Comparison of ENCODE assay signal across 8 mouse cellular contexts in the genomic region with DNA sequence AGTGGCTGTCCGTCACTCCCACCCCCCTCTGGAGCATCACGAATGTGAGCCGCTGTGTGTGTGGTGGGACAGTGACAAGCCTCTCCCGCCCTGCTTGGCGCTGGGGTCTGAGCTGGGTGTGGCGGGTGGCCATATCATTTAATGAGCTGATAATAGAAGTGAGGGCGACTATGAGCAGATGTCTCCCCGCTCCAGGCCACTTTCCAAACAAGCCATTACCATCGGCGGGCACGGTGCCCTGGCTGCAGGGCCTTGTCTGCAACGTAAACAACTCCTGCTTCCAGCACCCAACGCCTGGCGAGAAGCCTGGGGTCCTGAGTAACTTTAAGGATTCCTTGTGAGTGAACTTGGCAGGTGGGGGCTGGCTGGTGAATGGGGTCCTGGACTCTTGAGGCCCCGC. TPM values are rescaled to one million over a fixed set of nuclear protein-coding genes. Genes with fewer than 3 reads are reported as not detected.
A peak's percentile ranks its signal among the peaks of the same experiment; 100 is the strongest.
DNase-seq lines count a peak whose midpoint lies in the region; ATAC-seq lines count a peak whose summit lies in the region.

No protein-coding gene starts in this region.

- intact Hi-C loops in left cerebral cortex, postnatal 4 days (cut with DNase I): no loop called here
- intact Hi-C loops in gastrocnemius, postnatal 36 days (cut with DNase I): no loop called here

- peak overlapping the region; percentile 88 for H3K4me2 ChIP-seq in limb, embryonic 15.5 days
- H3K4me2 ChIP-seq in stomach, embryonic 14.5 days (replicated peaks; ENCODE audit: low read depth, low read length): peak overlapping the region; percentile 74

- 4% methylated on average over 15 of the region's 15 CpGs for WGBS in heart, embryonic 10.5 days
- 9% methylated on average over 15 of the region's 15 CpGs for WGBS in limb, embryonic 15.5 days
- WGBS in stomach, embryonic 14.5 days: 10% methylated on average over 15 of the region's 15 CpGs

- DNase-seq in left cerebral cortex, postnatal 4 days: peak; percentile 85
- no peak for DNase-seq in left cerebral cortex, adult 18-20 months (ENCODE audit: low spot score in 2 of 2)
- DNase-seq in cerebellum, adult 18-20 months: peak; percentile 74 to 78
- DNase-seq in heart, embryonic 10.5 days (ENCODE audit: low spot score): no peak
- no peak for DNase-seq in gastrocnemius, postnatal 36 days

- no peak overlapping the region for H3K9ac ChIP-seq in limb, embryonic 15.5 days
- no peak overlapping the region for H3K9ac ChIP-seq in stomach, embryonic 14.5 days (replicated peaks; ENCODE audit: low read depth, low read length)

- H3K27me3 ChIP-seq in heart, embryonic 10.5 days (ENCODE audit: insufficient read depth, poor library complexity, severe bottlenecking): peaks cover 49% of the 10 kb centered on the region
- H3K27me3 ChIP-seq in limb, embryonic 15.5 days: peaks cover 32% of the 10 kb centered on the region
- H3K27me3 ChIP-seq in stomach, embryonic 14.5 days (ENCODE audit: control insufficient read depth, insufficient read depth, low read length): no peaks in the 10 kb centered on the region

- H3K4me3 ChIP-seq in heart, embryonic 10.5 days: peak overlapping the region; percentile 68
- H3K4me3 ChIP-seq in limb, embryonic 15.5 days: peak overlapping the region; percentile 51
- H3K4me3 ChIP-seq in stomach, embryonic 14.5 days (ENCODE audit: low read depth, low read length): peak overlapping the region; percentile 45

- H3K36me3 ChIP-seq in heart, embryonic 10.5 days: peaks cover 32% of the 10 kb centered on the region
- H3K36me3 ChIP-seq in limb, embryonic 15.5 days: peaks cover 24% of the 10 kb centered on the region
- peaks cover 21% of the 10 kb centered on the region for H3K36me3 ChIP-seq in stomach, embryonic 14.5 days (ENCODE audit: control insufficient read depth, insufficient read depth, low read length)

- peak overlapping the region; percentile 85 for H3K27ac ChIP-seq in heart, embryonic 10.5 days
- H3K27ac ChIP-seq in limb, embryonic 15.5 days: no peak overlapping the region
- H3K27ac ChIP-seq in stomach, embryonic 14.5 days (ENCODE audit: low read length): no peak overlapping the region

- no peak for ATAC-seq in limb, embryonic 15.5 days (ENCODE audit: insufficient number of reproducible peaks, low FRiP score, low TSS enrichment, low read depth)
- no peak; the same call in 1 of the 2 replicates for ATAC-seq in stomach, embryonic 14.5 days (ENCODE audit: insufficient number of reproducible peaks, insufficient read depth, low FRiP score, low read depth)
- ATAC-seq in CD4-positive, CD25-positive, alpha-beta regulatory T cell, adult 4 months: no peak

- H3K9me3 ChIP-seq in heart, embryonic 10.5 days: no peaks in the 10 kb centered on the region
- no peaks in the 10 kb centered on the region for H3K9me3 ChIP-seq in limb, embryonic 15.5 days
- H3K9me3 ChIP-seq in stomach, embryonic 14.5 days (ENCODE audit: control insufficient read depth, low read depth, low read length): no peaks in the 10 kb centered on the region

- H3K4me1 ChIP-seq in heart, embryonic 10.5 days: peaks cover 37% of the 10 kb centered on the region
- H3K4me1 ChIP-seq in limb, embryonic 15.5 days: peaks cover 24% of the 10 kb centered on the region
- peaks cover 8% of the 10 kb centered on the region for H3K4me1 ChIP-seq in stomach, embryonic 14.5 days (ENCODE audit: control insufficient read depth, insufficient read depth, low read length)

RNA-seq across cellular contexts. Expression of a gene that starts 1.5 kb away (rescaled TPM):
- total RNA-seq in left cerebral cortex, postnatal 4 days (2021): 1 to 10 TPM; 7.2 to 8.1 TPM
- 10 to 100 TPM; 13.0 to 13.7 TPM for total RNA-seq in left cerebral cortex, adult 18-20 months (2021)
- 2.8 and 4.1 TPM in 2 replicates for polyA plus RNA-seq in heart, embryonic 10.5 days (2016; fragmentation: Nextera tagmentation; extraction: Ambion mirVana)
- polyA plus RNA-seq in limb, embryonic 15.5 days (2015; fragmentation: Nextera tagmentation; extraction: Ambion mirVana): 3.3 and 3.4 TPM in 2 replicates
- 3.2 and 3.6 TPM in 2 replicates for polyA plus RNA-seq in stomach, embryonic 14.5 days (2014; fragmentation: Nextera tagmentation; extraction: Ambion mirVana)
- 1 to 10 TPM; 5.4 to 5.8 TPM for total RNA-seq in gastrocnemius, postnatal 36 days (2021)
- 10 to 100 TPM; 11.4 to 16.4 TPM for polyA plus RNA-seq in CD4-positive, CD25-positive, alpha-beta regulatory T cell, adult 4 months (2017; shearing (Covaris generic))

RNA-seq across cellular contexts. Expression of a gene that starts 9.4 kb away (rescaled TPM):
- total RNA-seq in left cerebral cortex, postnatal 4 days (2021): 10 to 100 TPM; 12.4 to 17.2 TPM
- total RNA-seq in left cerebral cortex, adult 18-20 months (2021): 1 to 10 TPM; 6.7 to 8.0 TPM
- polyA plus RNA-seq in heart, embryonic 10.5 days (2016; fragmentation: Nextera tagmentation; extraction: Ambion mirVana): 408 and 456 TPM in 2 replicates
- polyA plus RNA-seq in limb, embryonic 15.5 days (2015; fragmentation: Nextera tagmentation; extraction: Ambion mirVana): 264 and 270 TPM in 2 replicates
- polyA plus RNA-seq in stomach, embryonic 14.5 days (2014; fragmentation: Nextera tagmentation; extraction: Ambion mirVana): 397 and 424 TPM in 2 replicates
- 1 to 10 TPM; 5.2 to 6.0 TPM for total RNA-seq in gastrocnemius, postnatal 36 days (2021)
- polyA plus RNA-seq in CD4-positive, CD25-positive, alpha-beta regulatory T cell, adult 4 months (2017; shearing (Covaris generic)): 100 to 1,000 TPM; 904 to 969 TPM

RNA-seq across cellular contexts. Expression of a gene that starts 13.7 kb away (rescaled TPM):
- 100 to 1,000 TPM; 117 to 127 TPM for total RNA-seq in left cerebral cortex, postnatal 4 days (2021)
- 100 to 1,000 TPM; 112 to 113 TPM for total RNA-seq in left cerebral cortex, adult 18-20 months (2021)
- polyA plus RNA-seq in heart, embryonic 10.5 days (2016; fragmentation: Nextera tagmentation; extraction: Ambion mirVana): 12.7 and 16.4 TPM in 2 replicates
- 19.3 and 20.1 TPM in 2 replicates for polyA plus RNA-seq in limb, embryonic 15.5 days (2015; fragmentation: Nextera tagmentation; extraction: Ambion mirVana)
- polyA plus RNA-seq in stomach, embryonic 14.5 days (2014; fragmentation: Nextera tagmentation; extraction: Ambion mirVana): 15.6 and 16.7 TPM in 2 replicates
- 10 to 100 TPM; 71.5 to 72.4 TPM for total RNA-seq in gastrocnemius, postnatal 36 days (2021)
- 1 to 10 TPM; 1.2 to 2.5 TPM for polyA plus RNA-seq in CD4-positive, CD25-positive, alpha-beta regulatory T cell, adult 4 months (2017; shearing (Covaris generic))

RNA-seq across cellular contexts. Expression of a gene that starts 18.6 kb away (rescaled TPM):
- total RNA-seq in left cerebral cortex, postnatal 4 days (2021): 1 to 10 TPM; 1.6 to 1.7 TPM
- 1 to 10 TPM; 3.7 to 4.1 TPM for total RNA-seq in left cerebral cortex, adult 18-20 months (2021)
- polyA plus RNA-seq in heart, embryonic 10.5 days (2016; fragmentation: Nextera tagmentation; extraction: Ambion mirVana): 12.0 and 16.7 TPM in 2 replicates
- polyA plus RNA-seq in limb, embryonic 15.5 days (2015; fragmentation: Nextera tagmentation; extraction: Ambion mirVana): 5.3 and 6.4 TPM in 2 replicates
- polyA plus RNA-seq in stomach, embryonic 14.5 days (2014; fragmentation: Nextera tagmentation; extraction: Ambion mirVana): 5.1 and 5.7 TPM in 2 replicates
- total RNA-seq in gastrocnemius, postnatal 36 days (2021): 1 to 10 TPM; 1.1 to 2.7 TPM
- polyA plus RNA-seq in CD4-positive, CD25-positive, alpha-beta regulatory T cell, adult 4 months (2017; shearing (Covaris generic)): 100 to 1,000 TPM; 233 to 369 TPM

RNA-seq across cellular contexts. Expression of a gene that starts 27.3 kb away (rescaled TPM):
- total RNA-seq in left cerebral cortex, postnatal 4 days (2021): under 1 TPM; 0.12 to 0.30 TPM
- total RNA-seq in left cerebral cortex, adult 18-20 months (2021): under 1 TPM; 0.14 to 0.16 TPM
- 0.30 and 0.34 TPM in 2 replicates for polyA plus RNA-seq in heart, embryonic 10.5 days (2016; fragmentation: Nextera tagmentation; extraction: Ambion mirVana)
- 0.40 and 0.64 TPM in 2 replicates for polyA plus RNA-seq in limb, embryonic 15.5 days (2015; fragmentation: Nextera tagmentation; extraction: Ambion mirVana)
- polyA plus RNA-seq in stomach, embryonic 14.5 days (2014; fragmentation: Nextera tagmentation; extraction: Ambion mirVana): 0.32 and 0.36 TPM in 2 replicates
- total RNA-seq in gastrocnemius, postnatal 36 days (2021): under 1 TPM; 0.07 to 0.15 TPM
- polyA plus RNA-seq in CD4-positive, CD25-positive, alpha-beta regulatory T cell, adult 4 months (2017; shearing (Covaris generic)): under 1 TPM in 1 of 2 experiments, not detected in 1; 0.58 TPM

Comparison
In these comparisons a context has a peak if more than half of its experiments do, and no peak if none do; other contexts are left out.
1. DNase-seq: peak in left cerebral cortex, postnatal 4 days (single experiment) and cerebellum, adult 18-20 months (2 of 2); none in left cerebral cortex, adult 18-20 months (0 of 2), heart, embryonic 10.5 days (single experiment) and gastrocnemius, postnatal 36 days (0 of 2).
2. Peak in every context shown above with its lines, with median percentiles within 50 percentile points of each other: H3K4me3 ChIP-seq.